Mouse (Mus musculus): Measurements from ENCODE around the gene Avil. TPM values are rescaled to one million over a fixed set of nuclear protein-coding genes. Genes with fewer than 3 reads are reported as not detected.
A peak's percentile ranks its signal among the peaks of the same experiment; 100 is the strongest.

The Avil gene
- polyA plus RNA-seq, 1 experiment, result 0.13 TPM

- H3K27me3 ChIP-seq (ENCODE audit: control insufficient read depth, insufficient read depth, insufficient read length), result peaks cover 9% of the 10 kb centered on the region
- no peaks in the 10 kb centered on the region for H3K79me2 ChIP-seq (ENCODE audit: control insufficient read depth, insufficient read depth)
- no peaks in the 10 kb centered on the region for H3K79me3 ChIP-seq (ENCODE audit: low read depth)
- TF ChIP-seq MYOG (IDR thresholded peaks at IDR 0.05; ENCODE audit: control insufficient read depth, extremely low read depth, insufficient read length), result no peak
- no peak for TF ChIP-seq FOSL1 (IDR thresholded peaks at IDR 0.05; ENCODE audit: insufficient read depth, low read length, poor library complexity, severe bottlenecking)
- no peak for TF ChIP-seq CTCF (IDR thresholded peaks at IDR 0.05; ENCODE audit: control insufficient read depth, insufficient read depth, insufficient read length)
- TF ChIP-seq CEBPB (IDR thresholded peaks at IDR 0.05; ENCODE audit: low read depth), result no peak
- TF ChIP-seq MAX (IDR thresholded peaks at IDR 0.05), result no peak
- no peak for TF ChIP-seq MYOD1 (IDR thresholded peaks at IDR 0.05; ENCODE audit: control insufficient read depth, insufficient read length, low read depth)
- TF ChIP-seq USF1 (IDR thresholded peaks at IDR 0.05; ENCODE audit: low read depth), result no peak
- H3ac ChIP-seq (ENCODE audit: control insufficient read depth, insufficient read length, low read depth), result no peak overlapping the region
- no peak overlapping the region for H3K4me3 ChIP-seq (ENCODE audit: insufficient read depth, poor library complexity, severe bottlenecking)
- no peaks in the 10 kb centered on the region for H3K36me3 ChIP-seq (ENCODE audit: control insufficient read depth, insufficient read depth)
Observed at GRCm38 (mm10) chr10:127054646-127055045, 54.1 kb downstream of the Avil start.

GRCm38 (mm10) chr10:127055406-127055805 is 54.9 kb downstream of the Avil start:
- H3ac ChIP-seq (ENCODE audit: control insufficient read depth, insufficient read length, low read depth), result no peak overlapping the region
- H3K27me3 ChIP-seq (ENCODE audit: control insufficient read depth, insufficient read depth, insufficient read length), result peaks cover 3% of the 10 kb centered on the region
- no peaks in the 10 kb centered on the region for H3K36me3 ChIP-seq (ENCODE audit: control insufficient read depth, insufficient read depth)
- no peaks in the 10 kb centered on the region for H3K79me3 ChIP-seq (ENCODE audit: low read depth)
- no peaks in the 10 kb centered on the region for H3K79me2 ChIP-seq (ENCODE audit: control insufficient read depth, insufficient read depth)
- TF ChIP-seq CTCF (IDR thresholded peaks at IDR 0.05; ENCODE audit: control insufficient read depth, insufficient read depth, insufficient read length) (no peak), FOSL1 (IDR thresholded peaks at IDR 0.05; ENCODE audit: insufficient read depth, low read length, poor library complexity, severe bottlenecking) (no peak), MYOG (IDR thresholded peaks at IDR 0.05; ENCODE audit: control insufficient read depth, extremely low read depth, insufficient read length) (no peak), CEBPB (IDR thresholded peaks at IDR 0.05; ENCODE audit: low read depth) (no peak), MYOD1 (IDR thresholded peaks at IDR 0.05; ENCODE audit: control insufficient read depth, insufficient read length, low read depth) (no peak), MAX (IDR thresholded peaks at IDR 0.05) (no peak), USF1 (IDR thresholded peaks at IDR 0.05; ENCODE audit: low read depth) (no peak)
- no peak overlapping the region for H3K4me3 ChIP-seq (ENCODE audit: insufficient read depth, poor library complexity, severe bottlenecking)

DNA sequence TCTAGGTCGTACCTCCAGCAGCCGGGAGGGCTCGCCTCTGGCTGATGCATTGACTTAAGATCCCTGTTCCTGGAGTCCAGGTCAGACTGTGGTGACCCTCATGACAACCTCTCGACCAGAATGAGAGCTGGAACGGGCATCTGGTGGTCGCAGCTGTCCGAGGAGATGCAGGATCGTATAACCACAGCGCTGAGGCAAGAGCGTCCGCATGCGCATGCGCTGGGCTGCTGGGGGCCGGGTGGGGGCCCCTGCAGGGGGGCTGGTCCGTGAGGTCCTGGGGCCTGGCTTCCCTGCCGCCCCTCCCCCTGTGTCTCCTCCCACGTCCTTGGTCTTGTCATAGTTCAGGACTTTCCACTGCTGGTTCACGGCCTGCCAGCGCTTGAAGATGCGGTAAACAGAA is 56.0 kb downstream of the Avil start:
- Histone ChIP-seq H3K27me3 (ENCODE audit: control insufficient read depth, insufficient read depth, insufficient read length) (no peaks in the 10 kb centered on the region), H3ac (ENCODE audit: control insufficient read depth, insufficient read length, low read depth) (no peak overlapping the region), H3K79me3 (ENCODE audit: low read depth) (no peaks in the 10 kb centered on the region), H3K4me3 (ENCODE audit: insufficient read depth, poor library complexity, severe bottlenecking) (no peak overlapping the region), H3K79me2 (ENCODE audit: control insufficient read depth, insufficient read depth) (no peaks in the 10 kb centered on the region), H3K36me3 (ENCODE audit: control insufficient read depth, insufficient read depth) (no peaks in the 10 kb centered on the region)
- TF ChIP-seq CTCF (IDR thresholded peaks at IDR 0.05; ENCODE audit: control insufficient read depth, insufficient read depth, insufficient read length) (no peak), USF1 (IDR thresholded peaks at IDR 0.05; ENCODE audit: low read depth) (no peak), FOSL1 (IDR thresholded peaks at IDR 0.05; ENCODE audit: insufficient read depth, low read length, poor library complexity, severe bottlenecking) (no peak)

DNA sequence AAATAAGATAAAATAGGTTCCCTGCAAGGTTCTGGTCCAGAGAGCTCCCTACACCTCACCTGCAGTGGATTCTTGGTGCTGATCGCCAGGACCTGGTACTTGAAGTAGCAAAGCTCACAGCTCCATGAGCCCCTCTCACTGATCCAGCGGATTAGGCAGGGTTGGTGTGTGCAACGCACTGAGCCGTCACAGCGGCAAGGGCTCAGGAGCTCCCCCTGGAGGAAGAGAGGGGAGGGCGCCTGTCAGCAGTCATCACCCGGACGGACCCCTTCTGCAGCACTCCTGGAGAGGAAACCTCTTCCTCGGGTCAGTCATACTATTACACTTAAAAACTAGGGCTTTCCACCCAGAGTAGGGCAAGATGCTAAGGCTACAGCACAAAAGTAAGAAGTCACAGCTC is 57.7 kb downstream of the Avil start:
- TF ChIP-seq MYOG (IDR thresholded peaks at IDR 0.05; ENCODE audit: control insufficient read depth, extremely low read depth, insufficient read length), result no peak
- TF ChIP-seq CTCF (IDR thresholded peaks at IDR 0.05; ENCODE audit: control insufficient read depth, insufficient read depth, insufficient read length), result peak; percentile 90
- Histone ChIP-seq H3K79me2 (ENCODE audit: control insufficient read depth, insufficient read depth) (no peaks in the 10 kb centered on the region), H3K36me3 (ENCODE audit: control insufficient read depth, insufficient read depth) (no peaks in the 10 kb centered on the region), H3K4me3 (ENCODE audit: insufficient read depth, poor library complexity, severe bottlenecking) (no peak overlapping the region), H3ac (ENCODE audit: control insufficient read depth, insufficient read length, low read depth) (no peak overlapping the region), H3K79me3 (ENCODE audit: low read depth) (no peaks in the 10 kb centered on the region), H3K27me3 (ENCODE audit: control insufficient read depth, insufficient read depth, insufficient read length) (no peaks in the 10 kb centered on the region)

DNA sequence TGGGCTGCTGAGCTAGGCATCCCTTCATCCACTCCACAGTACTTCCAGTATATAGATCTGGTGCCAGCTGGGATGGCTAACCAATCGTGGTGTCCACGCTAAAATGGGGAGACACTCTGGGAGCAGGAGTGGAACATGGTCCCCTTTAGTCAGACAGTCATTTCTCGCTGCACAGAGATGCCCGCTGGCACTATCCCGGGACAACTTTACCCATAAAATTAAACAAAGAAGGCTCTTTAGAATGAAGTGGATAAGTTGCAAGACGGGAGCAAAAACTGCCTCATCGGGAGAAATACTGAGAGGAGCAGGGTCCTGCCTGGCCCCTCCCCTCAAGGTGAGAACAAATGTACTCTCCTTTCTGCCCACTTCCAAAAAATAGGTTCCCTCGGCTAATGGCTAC is 58.2 kb downstream of the Avil start:
- H3K4me3 ChIP-seq (ENCODE audit: insufficient read depth, poor library complexity, severe bottlenecking), result no peak overlapping the region
- no peaks in the 10 kb centered on the region for H3K27me3 ChIP-seq (ENCODE audit: control insufficient read depth, insufficient read depth, insufficient read length)
- TF ChIP-seq MYOD1 (IDR thresholded peaks at IDR 0.05; ENCODE audit: control insufficient read depth, insufficient read length, low read depth) (no peak), CTCF (IDR thresholded peaks at IDR 0.05; ENCODE audit: control insufficient read depth, insufficient read depth, insufficient read length) (no peak), CEBPB (IDR thresholded peaks at IDR 0.05; ENCODE audit: low read depth) (no peak), USF1 (IDR thresholded peaks at IDR 0.05; ENCODE audit: low read depth) (no peak), MAX (IDR thresholded peaks at IDR 0.05) (no peak), MYOG (IDR thresholded peaks at IDR 0.05; ENCODE audit: control insufficient read depth, extremely low read depth, insufficient read length) (no peak), FOSL1 (IDR thresholded peaks at IDR 0.05; ENCODE audit: insufficient read depth, low read length, poor library complexity, severe bottlenecking) (no peak)
- H3ac ChIP-seq (ENCODE audit: control insufficient read depth, insufficient read length, low read depth), result no peak overlapping the region
- H3K79me3 ChIP-seq (ENCODE audit: low read depth), result peaks cover 2% of the 10 kb centered on the region
- no peaks in the 10 kb centered on the region for H3K36me3 ChIP-seq (ENCODE audit: control insufficient read depth, insufficient read depth)
- H3K79me2 ChIP-seq (ENCODE audit: control insufficient read depth, insufficient read depth), result peaks cover 4% of the 10 kb centered on the region

DNA sequence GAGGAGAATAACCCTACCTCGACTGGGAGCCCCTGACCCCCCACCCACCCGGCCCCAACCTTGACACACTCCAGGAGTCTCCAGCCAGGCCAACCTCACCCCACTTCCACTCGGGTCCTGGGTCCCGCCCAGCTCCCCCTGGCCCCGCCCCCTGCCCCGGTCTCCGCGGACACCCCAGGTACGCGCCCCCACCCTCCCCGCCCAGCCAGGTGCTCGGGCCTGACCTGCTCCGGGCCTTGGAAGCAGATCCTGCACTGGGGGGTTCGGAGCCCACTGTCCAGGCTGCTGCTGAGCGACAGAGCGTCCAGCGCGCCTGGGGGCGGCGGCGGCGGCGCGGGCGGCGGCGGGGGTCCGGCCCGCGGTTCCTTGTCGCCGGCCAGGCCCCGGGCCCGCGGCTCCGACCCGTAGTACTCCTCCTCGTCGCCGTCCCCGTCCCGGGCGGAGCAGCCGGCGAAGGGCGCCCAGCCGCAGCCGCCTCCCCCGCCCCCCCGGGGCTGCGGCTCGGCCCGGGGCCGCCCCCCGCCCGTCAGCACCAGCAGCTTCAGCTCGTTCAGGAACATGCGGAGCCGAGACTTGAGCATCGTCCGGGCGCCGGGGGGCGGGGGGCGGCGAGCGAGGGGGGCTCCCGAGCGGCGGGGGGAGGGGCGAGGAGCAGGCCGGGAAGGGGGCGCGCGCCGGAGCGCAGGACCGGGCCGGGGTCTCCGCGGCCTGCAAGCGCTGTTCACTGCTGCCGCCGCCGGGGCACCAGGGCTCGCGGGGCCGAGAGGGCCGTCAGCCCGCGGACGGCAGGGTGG is 58.9 kb downstream of the Avil start:
- TF ChIP-seq MYOD1 (IDR thresholded peaks at IDR 0.05; ENCODE audit: control insufficient read depth, insufficient read length, low read depth) (no peak), CTCF (IDR thresholded peaks at IDR 0.05; ENCODE audit: control insufficient read depth, insufficient read depth, insufficient read length) (no peak), MAX (IDR thresholded peaks at IDR 0.05) (no peak), MYOG (IDR thresholded peaks at IDR 0.05; ENCODE audit: control insufficient read depth, extremely low read depth, insufficient read length) (no peak), USF1 (IDR thresholded peaks at IDR 0.05; ENCODE audit: low read depth) (no peak), CEBPB (IDR thresholded peaks at IDR 0.05; ENCODE audit: low read depth) (no peak), FOSL1 (IDR thresholded peaks at IDR 0.05; ENCODE audit: insufficient read depth, low read length, poor library complexity, severe bottlenecking) (no peak)
- Histone ChIP-seq H3K27me3 (ENCODE audit: control insufficient read depth, insufficient read depth, insufficient read length) (no peaks in the 10 kb centered on the region), H3ac (ENCODE audit: control insufficient read depth, insufficient read length, low read depth) (peak overlapping the region; percentile 82), H3K4me3 (ENCODE audit: insufficient read depth, poor library complexity, severe bottlenecking) (peak overlapping the region; percentile 36), H3K36me3 (ENCODE audit: control insufficient read depth, insufficient read depth) (no peaks in the 10 kb centered on the region), H3K79me2 (ENCODE audit: control insufficient read depth, insufficient read depth) (peaks cover 11% of the 10 kb centered on the region), H3K79me3 (ENCODE audit: low read depth) (peaks cover 9% of the 10 kb centered on the region)

Data from C2C12 (cell line).